Mouse (Mus musculus) heart, embryonic 10.5 days (tissue): ENCODE measurements around the gene Muc13. TPM values are rescaled to one million over a fixed set of nuclear protein-coding genes. Genes with fewer than 3 reads are reported as not detected.

ENCODE experiments used
- DNase-seq: peaks from one replicate; pipeline ENCODE4 v3.0.0-alpha.2; 2017; ENCODE audit warnings: low spot score
- H3K27ac ChIP-seq: fragments of 300-500 bp; sonication (generic); 2 replicates; pipeline ENCODE4 v1.5.1; 2016; ENCODE audit warnings: mild to moderate bottlenecking
- H3K27me3 ChIP-seq: fragments of 300-500 bp; sonication (generic); 2 replicates; pipeline ENCODE4 v1.6.1; 2016; ENCODE audit warnings: mild to moderate bottlenecking; ENCODE audit not compliant: poor library complexity, insufficient read depth, severe bottlenecking
- H3K36me3 ChIP-seq: fragments of 300-500 bp; sonication (generic); 2 replicates; pipeline ENCODE4 v1.6.1; 2016; ENCODE audit warnings: mild to moderate bottlenecking, moderate library complexity
- H3K4me1 ChIP-seq: fragments of 300-500 bp; sonication (generic); 2 replicates; pipeline ENCODE4 v1.6.1; 2016; ENCODE audit warnings: mild to moderate bottlenecking
- H3K4me3 ChIP-seq: fragments of 300-500 bp; sonication (generic); 2 replicates; pipeline ENCODE4 v1.5.1; 2016; ENCODE audit warnings: mild to moderate bottlenecking, moderate library complexity
- H3K9me3 ChIP-seq: fragments of 300-500 bp; sonication (generic); 2 replicates; pipeline ENCODE4 v1.6.1; 2016; ENCODE audit warnings: mild to moderate bottlenecking, moderate library complexity
- WGBS: fragments of 180-500 bp; shearing (Covaris S2); methylation state at CpG from one replicate; pipeline ENCODE4 v1.1.7; 2016; 5-methylcytosine and 5-hydroxymethylcytosine counted together
- polyA plus RNA-seq: library from polyadenylated mRNA; unstranded; fragments of >200 nt; fragmentation: Nextera tagmentation; extraction: Ambion mirVana; gene quantifications from 2 replicates; pipeline ENCODE4 v1.2.1, GENCODE M21; 2016

The Muc13 gene
- polyA plus RNA-seq, 1 experiment from 2014 or later: 1.7 TPM

GRCm38 (mm10) chr16:33833781-33834482 is 40.1 kb downstream of the Muc13 start:
- H3K27me3 ChIP-seq: no peaks in the 10 kb centered on the region
- H3K27ac ChIP-seq: peak overlapping the region; percentile 85
- peaks cover 53% of the 10 kb centered on the region for H3K4me1 ChIP-seq
- no peaks in the 10 kb centered on the region for H3K9me3 ChIP-seq
- peak; percentile 84 for DNase-seq
- WGBS: under 1% methylated on average over 25 of the region's 25 CpGs
- H3K36me3 ChIP-seq: 0 out of 2 replicates have a peak, but pooled peaks cover 3% of the 10 kb centered on the region
- peak overlapping the region; percentile 57 for H3K4me3 ChIP-seq

DNA sequence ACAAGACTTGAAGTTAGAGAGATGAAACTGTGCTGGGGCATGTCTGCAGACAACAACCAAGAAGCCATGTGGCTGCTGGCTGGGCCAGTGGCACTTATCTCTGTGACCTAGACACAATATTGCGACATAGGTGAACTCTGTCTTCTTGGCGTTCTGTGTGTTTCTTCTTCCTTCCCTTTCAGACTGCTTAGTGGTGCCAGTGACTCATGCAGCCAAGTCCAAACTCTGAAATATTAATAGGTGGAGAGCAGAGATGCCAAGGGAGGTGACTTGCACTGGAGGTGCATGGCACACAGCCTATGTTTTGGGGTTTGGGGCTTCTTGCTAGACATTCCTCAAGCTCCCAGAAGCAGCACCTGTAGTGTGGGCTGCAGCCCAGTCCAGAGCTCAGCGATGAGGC is 42.8 kb downstream of the Muc13 start:
- no peaks in the 10 kb centered on the region for H3K9me3 ChIP-seq
- H3K27me3 ChIP-seq: no peaks in the 10 kb centered on the region
- 0 out of 2 replicates have a peak, but pooled peaks cover 3% of the 10 kb centered on the region for H3K36me3 ChIP-seq
- 68% methylated on average over 3 of the region's 3 CpGs for WGBS
- no peak overlapping the region for H3K4me3 ChIP-seq
- peaks cover 54% of the 10 kb centered on the region for H3K4me1 ChIP-seq
- DNase-seq: no peak
- no peak overlapping the region for H3K27ac ChIP-seq

DNA sequence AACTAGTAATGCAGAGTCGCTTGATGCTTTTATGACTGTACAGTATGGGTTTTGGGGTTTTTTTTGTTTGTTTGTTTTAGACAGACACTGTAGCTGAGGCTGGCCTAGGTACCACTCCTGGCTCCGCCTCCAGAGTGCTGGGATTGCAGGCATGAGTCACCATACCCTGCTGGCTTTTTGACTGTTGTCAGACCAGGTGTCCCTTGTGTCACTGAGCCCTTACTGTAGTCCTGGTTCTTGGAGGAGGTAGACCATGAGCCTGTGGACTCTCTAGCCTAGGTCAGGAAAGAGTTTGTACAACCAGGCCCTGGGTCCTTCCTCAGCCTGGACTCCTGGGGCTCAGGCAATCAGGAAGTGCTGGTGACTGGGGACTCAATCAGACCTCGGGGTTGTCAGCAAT is 43.4 kb downstream of the Muc13 start:
- 0 out of 2 replicates have a peak, but pooled peaks cover 3% of the 10 kb centered on the region for H3K36me3 ChIP-seq
- H3K9me3 ChIP-seq: no peaks in the 10 kb centered on the region
- no peaks in the 10 kb centered on the region for H3K27me3 ChIP-seq
- H3K4me1 ChIP-seq: peaks cover 54% of the 10 kb centered on the region
- 0 out of 2 replicates have a peak overlapping the region, but pooled peaks have one; percentile 17 for H3K27ac ChIP-seq
- 67% methylated on average over 3 of the region's 3 CpGs for WGBS
- no peak overlapping the region for H3K4me3 ChIP-seq
- no peak for DNase-seq

GRCm38 (mm10) chr16:33840616-33841015 is 46.8 kb downstream of the Muc13 start:
- Histone ChIP-seq H3K27me3 (no peaks in the 10 kb centered on the region), H3K9me3 (no peaks in the 10 kb centered on the region), H3K4me1 (peaks cover 32% of the 10 kb centered on the region), H3K4me3 (no peak overlapping the region), H3K27ac (0 out of 2 replicates have a peak overlapping the region, but pooled peaks have one; percentile 52), H3K36me3 (0 out of 2 replicates have a peak, but pooled peaks cover 3% of the 10 kb centered on the region)
- no peak for DNase-seq
- WGBS: 34% methylated on average over 6 of the region's 6 CpGs

GRCm38 (mm10) chr16:33842081-33842880 is 48.4 kb downstream of the Muc13 start:
- 76% methylated on average over 12 of the region's 12 CpGs for WGBS
- no peaks in the 10 kb centered on the region for H3K9me3 ChIP-seq
- H3K27me3 ChIP-seq: no peaks in the 10 kb centered on the region
- H3K4me3 ChIP-seq: no peak overlapping the region
- H3K36me3 ChIP-seq: peaks cover 11% of the 10 kb centered on the region
- H3K4me1 ChIP-seq: peaks cover 21% of the 10 kb centered on the region
- H3K27ac ChIP-seq: 0 out of 2 replicates have a peak overlapping the region, but pooled peaks have one; percentile 10
- no peak for DNase-seq

DNA sequence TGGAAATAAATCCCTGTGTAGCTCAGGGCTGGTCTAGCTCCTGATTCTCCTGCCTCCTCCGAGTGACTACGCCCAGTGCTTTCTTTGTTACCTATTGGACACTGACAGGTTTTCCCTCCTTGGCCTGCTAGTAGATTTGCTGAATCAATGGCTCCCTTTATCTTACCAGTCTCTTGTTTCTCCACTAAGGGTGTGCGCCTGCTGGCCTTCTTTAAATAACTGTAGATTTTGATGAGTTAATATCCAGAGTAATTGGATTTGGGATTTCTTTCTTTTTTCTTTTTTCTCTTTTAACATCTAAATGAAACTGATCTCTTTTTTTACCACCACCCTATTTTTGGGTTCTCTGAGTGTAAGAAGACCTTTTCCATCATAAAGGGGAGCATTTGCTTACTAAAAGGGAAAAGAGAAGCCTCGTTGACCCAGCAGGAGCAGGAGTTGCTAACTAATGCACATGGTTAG is 50.3 kb downstream of the Muc13 start:
- H3K27me3 ChIP-seq: no peaks in the 10 kb centered on the region
- no peak overlapping the region for H3K27ac ChIP-seq
- no peak for DNase-seq
- 61% methylated on average over 4 of the region's 4 CpGs for WGBS
- no peak overlapping the region for H3K4me3 ChIP-seq
- no peaks in the 10 kb centered on the region for H3K9me3 ChIP-seq
- peaks cover 8% of the 10 kb centered on the region for H3K36me3 ChIP-seq
- H3K4me1 ChIP-seq: peaks cover 14% of the 10 kb centered on the region

GRCm38 (mm10) chr16:33844866-33845265 is 51.0 kb downstream of the Muc13 start:
- Histone ChIP-seq H3K9me3 (no peaks in the 10 kb centered on the region), H3K4me3 (no peak overlapping the region), H3K27ac (no peak overlapping the region), H3K36me3 (peaks cover 8% of the 10 kb centered on the region), H3K4me1 (peaks cover 11% of the 10 kb centered on the region; the same call in 1 of the 2 replicates), H3K27me3 (no peaks in the 10 kb centered on the region)
- WGBS: 82% methylated on average over 6 of the region's 6 CpGs
- no peak for DNase-seq

DNA sequence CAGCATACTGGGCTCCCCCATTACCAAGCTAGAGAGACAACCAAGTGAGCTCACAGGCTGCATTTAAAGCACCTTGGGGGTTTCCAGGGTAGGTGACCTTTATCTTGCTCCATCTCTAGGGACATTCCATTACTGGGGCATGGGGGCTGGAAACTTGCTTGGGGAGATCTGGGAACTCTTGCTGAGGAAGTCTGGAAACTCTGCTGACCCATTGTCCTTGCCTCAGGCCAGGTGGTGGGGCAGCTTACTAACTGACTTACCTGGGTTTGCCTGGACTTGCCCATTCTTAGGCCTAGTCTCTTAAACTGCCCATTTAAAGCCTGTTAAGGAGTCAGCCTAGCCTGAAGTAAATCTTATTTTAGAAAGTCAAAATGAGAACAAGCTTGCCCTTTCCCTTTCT is 59.4 kb downstream of the Muc13 start:
- Histone ChIP-seq H3K9me3 (no peaks in the 10 kb centered on the region), H3K4me1 (no peaks in the 10 kb centered on the region), H3K27me3 (no peaks in the 10 kb centered on the region), H3K27ac (no peak overlapping the region), H3K36me3 (peaks cover 6% of the 10 kb centered on the region), H3K4me3 (no peak overlapping the region)
- DNase-seq: no peak

DNA sequence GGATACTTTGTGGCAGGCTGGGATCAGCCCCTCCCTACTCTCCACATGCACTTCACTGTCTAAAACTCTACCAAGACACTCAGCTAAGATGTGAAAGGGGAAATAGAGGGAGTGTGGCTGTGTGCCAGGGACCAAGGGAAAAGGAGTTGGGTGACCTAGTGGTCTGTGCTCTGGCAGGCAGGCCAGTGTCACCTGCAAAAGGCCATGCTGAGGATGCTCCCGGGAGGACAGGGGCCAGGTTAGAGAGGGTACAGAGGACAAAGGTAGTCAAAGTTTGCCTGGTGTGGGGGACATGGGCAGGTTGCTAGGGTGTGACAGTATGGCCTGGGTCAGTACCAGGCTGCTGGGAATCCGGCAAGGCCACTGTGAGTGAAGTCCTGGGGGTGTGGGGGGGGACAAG is 64.9 kb downstream of the Muc13 start:
- Histone ChIP-seq H3K4me3 (no peak overlapping the region), H3K27me3 (no peaks in the 10 kb centered on the region), H3K4me1 (peaks cover 18% of the 10 kb centered on the region), H3K27ac (peak overlapping the region; percentile 62), H3K36me3 (no peaks in the 10 kb centered on the region), H3K9me3 (no peaks in the 10 kb centered on the region)
- no peak for DNase-seq
- 80% methylated on average over 2 of the region's 2 CpGs for WGBS

DNA sequence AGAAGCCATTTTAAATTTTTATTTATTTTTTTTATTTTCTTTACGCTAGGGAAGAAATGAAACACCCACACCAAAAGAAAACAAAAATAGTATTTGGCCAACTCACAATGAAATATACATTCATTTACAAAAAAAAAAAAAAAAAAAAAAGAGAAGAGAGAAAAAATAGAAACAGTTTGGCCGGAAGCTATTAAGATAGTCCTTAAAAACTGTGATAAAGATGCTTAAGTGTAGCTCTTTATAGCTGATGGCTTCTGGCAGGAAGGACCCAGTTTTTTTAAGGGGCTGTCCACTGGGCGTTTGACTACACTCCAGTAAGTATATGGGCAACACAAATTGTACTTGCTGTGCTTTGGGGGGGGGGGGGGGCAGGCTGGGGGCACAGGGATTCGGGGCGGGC is 65.5 kb downstream of the Muc13 start:
- Histone ChIP-seq H3K4me3 (no peak overlapping the region), H3K9me3 (no peaks in the 10 kb centered on the region), H3K36me3 (no peaks in the 10 kb centered on the region), H3K27ac (0 out of 2 replicates have a peak overlapping the region, but pooled peaks have one; percentile 30), H3K27me3 (no peaks in the 10 kb centered on the region), H3K4me1 (peaks cover 18% of the 10 kb centered on the region)
- WGBS: 56% methylated on average over 5 of the region's 5 CpGs
- DNase-seq: no peak

DNA sequence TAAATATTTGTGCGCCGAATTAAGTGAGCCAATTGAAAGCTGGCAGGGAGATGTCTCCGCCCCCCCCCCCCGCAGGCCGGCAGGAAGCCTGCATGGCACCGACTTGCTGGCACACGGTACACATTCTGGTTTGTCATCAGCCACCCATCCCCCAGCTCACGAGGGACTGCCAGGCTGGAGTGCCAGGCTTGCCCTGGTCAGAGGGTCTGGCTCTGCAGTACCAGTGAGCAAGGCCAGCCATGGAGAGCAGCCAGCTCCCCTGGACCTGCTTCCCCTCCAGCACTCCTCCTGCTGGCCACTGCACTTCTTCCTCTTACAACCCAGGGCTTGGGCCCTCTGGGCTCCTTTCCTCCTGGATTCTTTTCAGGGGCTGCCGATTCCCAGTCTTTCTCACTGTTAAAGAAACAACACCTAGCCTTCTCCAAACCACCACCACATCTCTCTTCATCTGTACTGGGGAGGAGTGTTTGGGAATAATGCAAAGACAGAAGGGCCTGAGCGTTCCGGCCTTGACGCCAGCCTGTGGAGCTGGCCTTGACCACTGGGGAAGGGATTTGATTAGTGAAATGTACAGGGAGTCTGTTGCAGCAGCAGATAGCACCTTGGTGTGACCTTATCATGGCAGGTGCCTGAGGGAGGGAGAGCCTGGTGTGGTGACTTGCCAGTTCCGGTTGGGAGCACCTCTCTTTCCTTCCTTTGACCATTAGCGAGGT is 66.3 kb downstream of the Muc13 start:
- Histone ChIP-seq H3K36me3 (no peaks in the 10 kb centered on the region), H3K9me3 (no peaks in the 10 kb centered on the region), H3K4me3 (peak overlapping the region; percentile 45), H3K27ac (peak overlapping the region; percentile 30), H3K27me3 (no peaks in the 10 kb centered on the region), H3K4me1 (peaks cover 18% of the 10 kb centered on the region)
- WGBS: 48% methylated on average over 14 of the region's 14 CpGs
- DNase-seq: no peak

DNA sequence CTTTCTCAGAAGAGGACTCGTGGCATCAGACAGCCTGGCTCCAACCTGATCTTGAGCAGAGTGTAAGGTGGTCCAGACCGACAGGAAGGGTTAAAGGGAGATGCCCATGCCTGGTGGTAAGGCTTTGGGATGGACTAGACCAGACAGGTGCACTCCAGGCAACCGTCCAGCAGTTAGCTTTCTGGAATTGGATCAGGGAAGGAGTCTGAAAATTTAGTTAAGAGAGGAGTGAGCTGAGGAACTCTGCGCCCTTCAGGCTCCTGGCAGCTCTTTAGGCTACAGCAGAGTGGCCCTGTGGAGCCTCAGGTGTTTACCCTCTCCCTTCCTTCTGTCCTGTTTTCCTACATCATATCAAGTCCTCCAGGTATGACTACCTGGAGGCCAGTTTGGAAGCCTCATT is 68.6 kb downstream of the Muc13 start:
- H3K4me3 ChIP-seq: no peak overlapping the region
- 83% methylated on average over 4 of the region's 4 CpGs for WGBS
- H3K27ac ChIP-seq: no peak overlapping the region
- DNase-seq: no peak
- H3K4me1 ChIP-seq: peaks cover 18% of the 10 kb centered on the region
- no peaks in the 10 kb centered on the region for H3K27me3 ChIP-seq
- H3K36me3 ChIP-seq: peaks cover 4% of the 10 kb centered on the region; the same call in 1 of the 2 replicates
- no peaks in the 10 kb centered on the region for H3K9me3 ChIP-seq
